Mouse (Mus musculus): ENCODE data around the gene Arl14ep. TPM values are rescaled to one million over a fixed set of nuclear protein-coding genes. Genes with fewer than 3 reads are reported as not detected.

Gene Arl14ep
- polyA plus RNA-seq (2015; fragmentation: Nextera tagmentation; extraction: Ambion mirVana), result 10.8 and 10.9 TPM in 2 replicates

GRCm38 (mm10) chr2:106973959-106974639, at the start of gene Arl14ep:
Gene Arl14ep, minus strand, starts transcription at chr2:106974424.
- 1% methylated on average over 36 of the region's 36 CpGs for WGBS
- TF ChIP-seq CTCF (IDR thresholded peaks at IDR 0.05; ENCODE audit: low read depth), result no peak
- Histone ChIP-seq H3K9me3 (ENCODE audit: control insufficient read depth) (no peaks in the 10 kb centered on the region), H3K4me1 (replicated peaks; ENCODE audit: control insufficient read depth, insufficient read depth, low read length) (no peaks in the 10 kb centered on the region), H3K36me3 (ENCODE audit: control insufficient read depth, insufficient read depth) (0 out of 2 replicates have a peak, but pooled peaks cover 1% of the 10 kb centered on the region), H3K27me3 (replicated peaks; ENCODE audit: control insufficient read depth, insufficient read depth, low read length) (no peaks in the 10 kb centered on the region), H3K27ac (ENCODE audit: low read depth, low read length) (no peak within 1 kb of the TSS), H3K9ac (ENCODE audit: low read depth, low read length) (peak within 1 kb of the TSS; percentile 80), H3K4me2 (replicated peaks; ENCODE audit: low read depth) (peak within 1 kb of the TSS; percentile 65), H3K4me3 (ENCODE audit: low read depth, low read length) (peak within 1 kb of the TSS; percentile 74)
- peak; percentile 98 for ATAC-seq

- ATAC-seq, result no peak
- no peak for TF ChIP-seq CTCF (IDR thresholded peaks at IDR 0.05; ENCODE audit: low read depth)
Observed at GRCm38 (mm10) chr2:107022713-107023112, 48.5 kb upstream of the Arl14ep start.

GRCm38 (mm10) chr2:107019331-107019730, 45.1 kb upstream of the Arl14ep start:
- Histone ChIP-seq H3K4me3 (ENCODE audit: low read depth, low read length) (no peak overlapping the region), H3K27ac (ENCODE audit: low read depth, low read length) (no peak overlapping the region), H3K4me1 (replicated peaks; ENCODE audit: control insufficient read depth, insufficient read depth, low read length) (no peaks in the 10 kb centered on the region), H3K4me2 (replicated peaks; ENCODE audit: low read depth) (no peak overlapping the region), H3K9ac (ENCODE audit: low read depth, low read length) (no peak overlapping the region), H3K27me3 (replicated peaks; ENCODE audit: control insufficient read depth, insufficient read depth, low read length) (no peaks in the 10 kb centered on the region), H3K9me3 (ENCODE audit: control insufficient read depth) (no peaks in the 10 kb centered on the region), H3K36me3 (ENCODE audit: control insufficient read depth, insufficient read depth) (no peaks in the 10 kb centered on the region)
- no peak for ATAC-seq
- TF ChIP-seq CTCF (IDR thresholded peaks at IDR 0.05; ENCODE audit: low read depth), result no peak
- WGBS, result 69% methylated on average over 2 of the region's 2 CpGs

More at GRCm38 (mm10) chr2:107022713-107023112, 48.5 kb upstream of the Arl14ep start:
- Histone ChIP-seq H3K4me3 (ENCODE audit: low read depth, low read length) (no peak overlapping the region), H3K36me3 (ENCODE audit: control insufficient read depth, insufficient read depth) (no peaks in the 10 kb centered on the region), H3K4me1 (replicated peaks; ENCODE audit: control insufficient read depth, insufficient read depth, low read length) (no peaks in the 10 kb centered on the region), H3K4me2 (replicated peaks; ENCODE audit: low read depth) (no peak overlapping the region), H3K27ac (ENCODE audit: low read depth, low read length) (no peak overlapping the region), H3K9ac (ENCODE audit: low read depth, low read length) (no peak overlapping the region), H3K27me3 (replicated peaks; ENCODE audit: control insufficient read depth, insufficient read depth, low read length) (no peaks in the 10 kb centered on the region), H3K9me3 (ENCODE audit: control insufficient read depth) (no peaks in the 10 kb centered on the region)
- 96% methylated on average over 5 of the region's 5 CpGs for WGBS

- Histone ChIP-seq H3K4me1 (replicated peaks; ENCODE audit: control insufficient read depth, insufficient read depth, low read length) (no peaks in the 10 kb centered on the region), H3K4me3 (ENCODE audit: low read depth, low read length) (no peak overlapping the region), H3K9ac (ENCODE audit: low read depth, low read length) (no peak overlapping the region), H3K9me3 (ENCODE audit: control insufficient read depth) (no peaks in the 10 kb centered on the region), H3K27ac (ENCODE audit: low read depth, low read length) (no peak overlapping the region), H3K4me2 (replicated peaks; ENCODE audit: low read depth) (no peak overlapping the region), H3K27me3 (replicated peaks; ENCODE audit: control insufficient read depth, insufficient read depth, low read length) (no peaks in the 10 kb centered on the region), H3K36me3 (ENCODE audit: control insufficient read depth, insufficient read depth) (no peaks in the 10 kb centered on the region)
- no peak for ATAC-seq
- TF ChIP-seq CTCF (IDR thresholded peaks at IDR 0.05; ENCODE audit: low read depth), result no peak
- WGBS, result 76% methylated on average over 4 of the region's 4 CpGs
Observed at GRCm38 (mm10) chr2:107013161-107013560, 38.9 kb upstream of the Arl14ep start.

GRCm38 (mm10) chr2:107012318-107012717, 38.1 kb upstream of the Arl14ep start:
- H3K4me1 ChIP-seq (replicated peaks; ENCODE audit: control insufficient read depth, insufficient read depth, low read length), result no peaks in the 10 kb centered on the region
- WGBS, result 73% methylated on average over 4 of the region's 4 CpGs
- H3K9me3 ChIP-seq (ENCODE audit: control insufficient read depth), result no peaks in the 10 kb centered on the region
- H3K27ac ChIP-seq (ENCODE audit: low read depth, low read length), result no peak overlapping the region
- H3K4me2 ChIP-seq (replicated peaks; ENCODE audit: low read depth), result no peak overlapping the region
- ATAC-seq, result no peak
- no peak for TF ChIP-seq CTCF (IDR thresholded peaks at IDR 0.05; ENCODE audit: low read depth)
- no peak overlapping the region for H3K9ac ChIP-seq (ENCODE audit: low read depth, low read length)
- no peaks in the 10 kb centered on the region for H3K27me3 ChIP-seq (replicated peaks; ENCODE audit: control insufficient read depth, insufficient read depth, low read length)
- H3K4me3 ChIP-seq (ENCODE audit: low read depth, low read length), result no peak overlapping the region
- H3K36me3 ChIP-seq (ENCODE audit: control insufficient read depth, insufficient read depth), result no peaks in the 10 kb centered on the region

GRCm38 (mm10) chr2:107010160-107010559, 35.9 kb upstream of the Arl14ep start:
- no peak overlapping the region for H3K4me3 ChIP-seq (ENCODE audit: low read depth, low read length)
- no peaks in the 10 kb centered on the region for H3K9me3 ChIP-seq (ENCODE audit: control insufficient read depth)
- no peak overlapping the region for H3K4me2 ChIP-seq (replicated peaks; ENCODE audit: low read depth)
- ATAC-seq, result no peak
- H3K27ac ChIP-seq (ENCODE audit: low read depth, low read length), result no peak overlapping the region
- H3K9ac ChIP-seq (ENCODE audit: low read depth, low read length), result no peak overlapping the region
- H3K27me3 ChIP-seq (replicated peaks; ENCODE audit: control insufficient read depth, insufficient read depth, low read length), result no peaks in the 10 kb centered on the region
- H3K36me3 ChIP-seq (ENCODE audit: control insufficient read depth, insufficient read depth), result no peaks in the 10 kb centered on the region
- WGBS, result 77% methylated on average over 6 of the region's 6 CpGs
- no peak for TF ChIP-seq CTCF (IDR thresholded peaks at IDR 0.05; ENCODE audit: low read depth)
- no peaks in the 10 kb centered on the region for H3K4me1 ChIP-seq (replicated peaks; ENCODE audit: control insufficient read depth, insufficient read depth, low read length)
